In the genomic region with DNA sequence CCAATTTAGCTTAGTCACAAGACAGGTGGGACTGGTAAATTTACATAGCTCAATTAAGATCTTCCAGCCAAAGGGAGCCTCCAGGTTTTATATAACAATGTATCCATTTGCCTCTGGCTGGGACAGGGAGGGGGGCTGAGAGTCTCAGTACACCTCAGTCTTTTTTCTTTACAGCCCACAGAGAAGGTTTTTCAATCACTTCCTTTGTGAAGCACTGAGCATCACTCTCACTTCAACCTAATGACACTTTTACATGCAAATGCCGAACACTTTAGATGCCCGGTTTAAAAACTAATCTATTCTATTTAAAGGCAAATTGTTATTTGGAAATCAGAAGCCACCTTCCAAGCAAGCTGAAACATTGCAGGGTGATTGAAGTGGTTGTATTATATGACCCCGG, we compare ENCODE assay signal across 11 mouse cellular contexts.
"Had no signal": no experiment of that assay in that cellular context is flagged by ENCODE, and none has a peak within 500 bp of the region (broad histone marks: within the 10 kb centered on the region; RNA-seq: fewer than 3 reads in every experiment).

No protein-coding gene starts in this region.

- H3K9ac ChIP-seq: kidney, embryonic 15.5 days; limb, embryonic 15.5 days; liver, embryonic 12.5 days; lung, embryonic 14.5 days had no signal

- DNase-seq: kidney, postnatal 14 days; lung, embryonic 14.5 days; lung, postnatal 14 days; right cerebral cortex, adult 18-20 months; right cerebral cortex, postnatal 25 days had no signal

- H3K4me3 ChIP-seq: kidney, embryonic 15.5 days; limb, embryonic 15.5 days; liver, embryonic 12.5 days; megakaryocyte, embryonic 14.5 days had no signal

- H3K36me3 ChIP-seq: kidney, embryonic 15.5 days; limb, embryonic 15.5 days; liver, embryonic 12.5 days had no signal

- H3K27me3 ChIP-seq: kidney, embryonic 15.5 days; limb, embryonic 15.5 days; liver, embryonic 12.5 days; megakaryocyte, embryonic 14.5 days had no signal

- H3K9me3 ChIP-seq: kidney, embryonic 15.5 days; limb, embryonic 15.5 days; liver, embryonic 12.5 days had no signal

- H3K27ac ChIP-seq: kidney, embryonic 15.5 days; limb, embryonic 15.5 days; liver, embryonic 12.5 days; macrophage had no signal

- H3K4me2 ChIP-seq: kidney, embryonic 15.5 days; limb, embryonic 15.5 days; liver, embryonic 12.5 days; lung, embryonic 14.5 days; midbrain, embryonic 11.5 days had no signal

- ATAC-seq: liver, embryonic 12.5 days had no signal
